ENCODE assay signal across 8 mouse cellular contexts in the genomic region with DNA sequence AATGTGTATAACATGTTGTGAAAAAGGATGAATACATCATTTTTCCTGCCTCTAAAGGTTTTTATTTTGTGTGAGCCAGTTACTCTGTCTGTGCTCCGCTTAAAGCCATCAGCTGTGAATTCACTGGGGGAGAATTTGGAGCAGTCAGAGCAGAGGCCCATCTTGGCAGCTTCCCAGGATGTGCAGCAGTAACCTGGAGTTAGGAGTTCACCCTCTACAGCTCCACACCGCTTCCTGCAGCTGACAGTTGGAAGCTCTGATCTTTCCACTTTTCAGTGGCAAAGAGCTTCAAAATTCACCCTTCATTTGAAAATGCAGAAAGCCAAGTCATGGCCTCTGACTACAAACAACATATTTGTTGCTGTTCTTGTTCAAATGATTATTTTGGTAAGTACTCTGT.
DNase-seq lines count a peak whose midpoint lies in the region; ATAC-seq lines count a peak whose summit lies in the region.

No protein-coding gene starts in this region.

- peak; percentile 73 for ATAC-seq in heart, embryonic 16.5 days (replicated peaks; ENCODE audit: extremely low read depth, insufficient read depth, low FRiP score)
- ATAC-seq in megakaryocyte-erythroid progenitor cell, adult 5-6 weeks (replicated peaks; ENCODE audit: low FRiP score, low TSS enrichment, poor library complexity, severe bottlenecking), result no peak

- no peaks in the 10 kb centered on the region for H3K36me3 ChIP-seq in heart, embryonic 16.5 days (ENCODE audit: control insufficient read depth, insufficient read depth)

- no peak overlapping the region for H3K4me2 ChIP-seq in heart, embryonic 16.5 days (ENCODE audit: low read depth, low read length)

- WGBS in heart, embryonic 16.5 days, result 10% methylated on average over 2 of the region's 2 CpGs

- H3K9ac ChIP-seq in heart, embryonic 16.5 days (ENCODE audit: low read length), result no peak overlapping the region

- H3K27me3 ChIP-seq in heart, embryonic 16.5 days (ENCODE audit: control insufficient read depth, insufficient read depth, low read length), result no peaks in the 10 kb centered on the region

- H3K4me3 ChIP-seq in heart, embryonic 16.5 days (ENCODE audit: low read length), result no peak overlapping the region

- no peaks in the 10 kb centered on the region for H3K9me3 ChIP-seq in heart, embryonic 16.5 days (replicated peaks; ENCODE audit: control insufficient read depth, low read length)

- peak; percentile 24 for DNase-seq in adrenal gland, adult 2 months
- DNase-seq in adrenal gland, adult 18-20 months (ENCODE audit: low spot score in 2 of 2), result no peak
- DNase-seq in ovary, postnatal 36 days (ENCODE audit: low spot score), result peak; percentile 37
- no peak for DNase-seq in ovary, postnatal 10 days (ENCODE audit: low spot score)
- DNase-seq in lung, postnatal 4 days, result peak; percentile 23 to 37
- no peak for DNase-seq in right cerebral cortex, postnatal 14 days

- no peak overlapping the region for H3K27ac ChIP-seq in heart, embryonic 16.5 days (ENCODE audit: low read length)

- peaks cover 25% of the 10 kb centered on the region for H3K4me1 ChIP-seq in heart, embryonic 16.5 days (ENCODE audit: control insufficient read depth, insufficient read depth, low read length)

Comparison
In these comparisons a context has a peak if more than half of its experiments do, and no peak if none do; other contexts are left out.
1. DNase-seq: peak in adrenal gland, adult 2 months (single experiment), ovary, postnatal 36 days (single experiment) and lung, postnatal 4 days (2 of 2); none in adrenal gland, adult 18-20 months (0 of 2), ovary, postnatal 10 days (single experiment) and right cerebral cortex, postnatal 14 days (single experiment).